Mouse (Mus musculus) testis, adult 2 months (tissue): ENCODE results near the gene Leng8. TPM values are rescaled to one million over a fixed set of nuclear protein-coding genes. Genes with fewer than 3 reads are reported as not detected.

Experiments
- H3K27ac ChIP-seq: fragments of 200-500 bp; 2 replicates; pipeline ENCODE4 v1.5.1; 2012; ENCODE audit warnings: low read depth, low read length; ENCODE audit not compliant: control insufficient read depth, insufficient read depth
- H3K27me3 ChIP-seq: fragments of 200-500 bp; 2 replicates; pipeline ENCODE4 v1.6.1; 2012; ENCODE audit warnings: mild to moderate bottlenecking, low read length, moderate library complexity; ENCODE audit not compliant: control insufficient read depth, insufficient read depth
- H3K36me3 ChIP-seq: fragments of 200-500 bp; 2 replicates; pipeline ENCODE4 v1.6.1; 2012; ENCODE audit warnings: mild to moderate bottlenecking, low read length; ENCODE audit not compliant: control insufficient read depth, insufficient read depth
- H3K4me1 ChIP-seq: fragments of 200-500 bp; 2 replicates; pipeline ENCODE4 v1.6.1; 2012; ENCODE audit warnings: low read length; ENCODE audit not compliant: control insufficient read depth, insufficient read depth
- H3K4me3 ChIP-seq: fragments of 200-500 bp; 2 replicates; pipeline ENCODE4 v1.5.1; 2012; ENCODE audit warnings: low read depth, mild to moderate bottlenecking, low read length, moderate library complexity, mixed read lengths; ENCODE audit not compliant: control insufficient read depth
- CTCF ChIP-seq: fragments of 200-500 bp; IDR thresholded peaks from 2 replicates; pipeline ENCODE4 v1.5.1; 2012; ENCODE audit warnings: low read depth, mild to moderate bottlenecking, inconsistent platforms, low read length, moderate library complexity; ENCODE audit not compliant: control insufficient read depth, insufficient read depth, insufficient replicate concordance
- POLR2A ChIP-seq: fragments of 200-500 bp; IDR thresholded peaks from 2 replicates; pipeline ENCODE4 v1.6.1; 2012; ENCODE audit warnings: low read depth, mild to moderate bottlenecking, inconsistent platforms, low read length, moderate library complexity; ENCODE audit not compliant: control insufficient read depth
- polyA plus RNA-seq: library from polyadenylated mRNA; depleted of rRNA; stranded (reverse); fragments of >200 nt; gene quantifications from 2 replicates; pipeline ENCODE4 v1.2.3, GENCODE M21; 2012

The Leng8 gene
- polyA plus RNA-seq, 1 experiment, result 559 TPM

GRCm38 (mm10) chr7:4122783-4123182, 14.1 kb upstream of the Leng8 start:
- no peaks in the 10 kb centered on the region; the same call in 1 of the 2 replicates for H3K27me3 ChIP-seq
- peak overlapping the region; percentile 51 for H3K27ac ChIP-seq
- peaks cover 15% of the 10 kb centered on the region for H3K4me1 ChIP-seq
- no peaks in the 10 kb centered on the region for H3K36me3 ChIP-seq
- H3K4me3 ChIP-seq, result no peak overlapping the region
- no peak for TF ChIP-seq POLR2A
- TF ChIP-seq CTCF, result no peak

- Histone ChIP-seq H3K4me3 (no peak overlapping the region), H3K4me1 (peaks cover 15% of the 10 kb centered on the region), H3K36me3 (no peaks in the 10 kb centered on the region), H3K27ac (peak overlapping the region; percentile 56; the same call in 1 of the 2 replicates), H3K27me3 (no peaks in the 10 kb centered on the region; the same call in 1 of the 2 replicates)
- TF ChIP-seq POLR2A (no peak), CTCF (no peak)
These were observed 13.1 kb upstream of the Leng8 start for GRCm38 (mm10) chr7:4123732-4124131.

- TF ChIP-seq POLR2A, result no peak
- no peak for TF ChIP-seq CTCF
- Histone ChIP-seq H3K4me1 (peaks cover 15% of the 10 kb centered on the region), H3K36me3 (no peaks in the 10 kb centered on the region), H3K27ac (peak overlapping the region; percentile 36), H3K4me3 (peak overlapping the region; percentile 6), H3K27me3 (no peaks in the 10 kb centered on the region)
These were observed 12.5 kb upstream of the Leng8 start for GRCm38 (mm10) chr7:4124315-4124759.

GRCm38 (mm10) chr7:4124856-4125255, 12.0 kb upstream of the Leng8 start:
- Histone ChIP-seq H3K36me3 (no peaks in the 10 kb centered on the region), H3K4me3 (peak overlapping the region; percentile 6; the same call in 1 of the 2 replicates), H3K27me3 (no peaks in the 10 kb centered on the region), H3K27ac (peak overlapping the region; percentile 36), H3K4me1 (peaks cover 16% of the 10 kb centered on the region)
- no peak for TF ChIP-seq CTCF
- no peak for TF ChIP-seq POLR2A

GRCm38 (mm10) chr7:4125306-4125705, 11.5 kb upstream of the Leng8 start:
- H3K4me3 ChIP-seq, result no peak overlapping the region
- H3K4me1 ChIP-seq, result peaks cover 16% of the 10 kb centered on the region
- H3K36me3 ChIP-seq, result no peaks in the 10 kb centered on the region
- H3K27ac ChIP-seq, result peak overlapping the region; percentile 62
- H3K27me3 ChIP-seq, result no peaks in the 10 kb centered on the region
- TF ChIP-seq POLR2A, result no peak
- no peak for TF ChIP-seq CTCF

GRCm38 (mm10) chr7:4126992-4127785, 9.7 kb upstream of the Leng8 start:
- TF ChIP-seq POLR2A (no peak), CTCF (no peak)
- Histone ChIP-seq H3K27me3 (no peaks in the 10 kb centered on the region), H3K27ac (no peak overlapping the region), H3K4me1 (peaks cover 16% of the 10 kb centered on the region), H3K4me3 (no peak overlapping the region), H3K36me3 (no peaks in the 10 kb centered on the region)

- TF ChIP-seq CTCF (no peak), POLR2A (no peak)
- Histone ChIP-seq H3K36me3 (no peaks in the 10 kb centered on the region), H3K4me1 (peaks cover 16% of the 10 kb centered on the region), H3K27me3 (no peaks in the 10 kb centered on the region), H3K27ac (no peak overlapping the region), H3K4me3 (no peak overlapping the region)
These were observed 8.9 kb upstream of the Leng8 start for GRCm38 (mm10) chr7:4127894-4128293.
